Mouse (Mus musculus) liver, embryonic 15.5 days (tissue): ENCODE data around the gene Cmtm5. TPM values are rescaled to one million over a fixed set of nuclear protein-coding genes. Genes with fewer than 3 reads are reported as not detected.
"Not testable (repeated sequence)": the region's sequence is repeated elsewhere in the genome, so short reads cannot be mapped to it uniquely, and the experiment has no call there.

Experiments used
- ATAC-seq: fragments of 200-750 bp; cut with Nextera tagmentation; 2 replicates; pipeline ENCODE4 v1.8.0; 2017; ENCODE audit warnings: moderate number of reproducible peaks, mild to moderate bottlenecking, moderate library complexity; ENCODE audit not compliant: insufficient read depth
- H3K27ac ChIP-seq: fragments of 300-500 bp; sonication (generic); replicated peaks from 2 replicates; pipeline ENCODE4 v1.5.1; 2015; ENCODE audit warnings: mild to moderate bottlenecking, inconsistent platforms
- H3K27me3 ChIP-seq: fragments of 300-500 bp; sonication (generic); 2 replicates; pipeline ENCODE4 v1.6.1; 2015; ENCODE audit warnings: mild to moderate bottlenecking, inconsistent platforms
- H3K36me3 ChIP-seq: fragments of 300-500 bp; sonication (generic); replicated peaks from 2 replicates; pipeline ENCODE4 v1.6.1; 2015; ENCODE audit warnings: moderate library complexity, mild to moderate bottlenecking, inconsistent platforms
- H3K4me1 ChIP-seq: fragments of 300-500 bp; sonication (generic); replicated peaks from 2 replicates; pipeline ENCODE4 v1.6.1; 2015; ENCODE audit warnings: inconsistent platforms
- H3K4me2 ChIP-seq: fragments of 300-500 bp; sonication (generic); 2 replicates; pipeline ENCODE4 v1.6.1; 2015; ENCODE audit warnings: moderate library complexity, mild to moderate bottlenecking, inconsistent platforms
- H3K4me3 ChIP-seq: fragments of 300-500 bp; sonication (generic); replicated peaks from 2 replicates; pipeline ENCODE4 v1.5.1; 2015; ENCODE audit warnings: mild to moderate bottlenecking, inconsistent platforms
- H3K9ac ChIP-seq: fragments of 300-500 bp; sonication (generic); 2 replicates; pipeline ENCODE4 v1.6.1; 2015; ENCODE audit warnings: moderate library complexity, mild to moderate bottlenecking, inconsistent platforms
- H3K9me3 ChIP-seq: fragments of 300-500 bp; sonication (generic); replicated peaks from 2 replicates; pipeline ENCODE4 v1.6.1; 2016; ENCODE audit warnings: inconsistent platforms
- WGBS: fragments of 180-500 bp; shearing (Covaris S2); methylation state at CpG from one replicate; pipeline ENCODE4 v1.1.7; 2015; ENCODE audit warnings: mixed read lengths; ENCODE audit not compliant: insufficient replicate concordance; 5-methylcytosine and 5-hydroxymethylcytosine counted together
- polyA plus RNA-seq: library from polyadenylated mRNA; unstranded; fragments of >200 nt; fragmentation: Nextera tagmentation; extraction: Ambion mirVana; gene quantifications from 2 replicates; pipeline ENCODE4 v1.2.1, GENCODE M21; 2015

Cmtm5 gene
- polyA plus RNA-seq, 1 experiment from 2014 or later: 0.18 TPM

- no peak overlapping the region for H3K27ac ChIP-seq
- no peak overlapping the region for H3K4me2 ChIP-seq
- no peak overlapping the region for H3K4me3 ChIP-seq
- H3K9me3 ChIP-seq: no peaks in the 10 kb centered on the region
- H3K4me1 ChIP-seq: no peaks in the 10 kb centered on the region
- no peaks in the 10 kb centered on the region; the same call in 1 of the 2 replicates for H3K27me3 ChIP-seq
- WGBS: 60% methylated on average over 9 of the region's 9 CpGs
- H3K9ac ChIP-seq: no peak overlapping the region
- no peaks in the 10 kb centered on the region for H3K36me3 ChIP-seq
- no peak for ATAC-seq
Measured at GRCm38 (mm10) chr14:54948781-54949180, 12.7 kb downstream of the Cmtm5 start.

GRCm38 (mm10) chr14:54950493-54950892, 14.4 kb downstream of the Cmtm5 start:
- H3K4me1 ChIP-seq: no peaks in the 10 kb centered on the region
- 49% methylated on average over 12 of the region's 12 CpGs for WGBS
- H3K27me3 ChIP-seq: no peaks in the 10 kb centered on the region; the same call in 1 of the 2 replicates
- H3K36me3 ChIP-seq: no peaks in the 10 kb centered on the region
- H3K4me3 ChIP-seq: no peak overlapping the region
- H3K27ac ChIP-seq: no peak overlapping the region
- H3K9ac ChIP-seq: no peak overlapping the region
- H3K9me3 ChIP-seq: no peaks in the 10 kb centered on the region
- ATAC-seq: no peak
- no peak overlapping the region for H3K4me2 ChIP-seq

- Histone ChIP-seq H3K4me3 (no peak overlapping the region), H3K4me1 (no peaks in the 10 kb centered on the region), H3K27ac (no peak overlapping the region), H3K36me3 (no peaks in the 10 kb centered on the region), H3K4me2 (no peak overlapping the region), H3K9ac (no peak overlapping the region), H3K9me3 (no peaks in the 10 kb centered on the region), H3K27me3 (no peaks in the 10 kb centered on the region; the same call in 1 of the 2 replicates)
- 58% methylated on average over 6 of the region's 6 CpGs for WGBS
- ATAC-seq: no peak
Measured at GRCm38 (mm10) chr14:54951587-54951986, 15.5 kb downstream of the Cmtm5 start.

- Histone ChIP-seq H3K4me2 (no peak overlapping the region), H3K27ac (no peak overlapping the region), H3K4me1 (no peaks in the 10 kb centered on the region), H3K27me3 (no peaks in the 10 kb centered on the region; the same call in 1 of the 2 replicates), H3K4me3 (no peak overlapping the region), H3K9ac (no peak overlapping the region), H3K36me3 (no peaks in the 10 kb centered on the region), H3K9me3 (no peaks in the 10 kb centered on the region)
- no peak for ATAC-seq
- 67% methylated on average over 8 of the region's 8 CpGs for WGBS
Measured at GRCm38 (mm10) chr14:54953664-54954206, 17.7 kb downstream of the Cmtm5 start.

- H3K27me3 ChIP-seq: no peaks in the 10 kb centered on the region; the same call in 1 of the 2 replicates
- H3K4me3 ChIP-seq: no peak overlapping the region
- ATAC-seq: no peak
- no peaks in the 10 kb centered on the region for H3K9me3 ChIP-seq
- WGBS: 57% methylated on average over 3 of the region's 3 CpGs
- H3K27ac ChIP-seq: no peak overlapping the region
- H3K9ac ChIP-seq: no peak overlapping the region
- no peaks in the 10 kb centered on the region for H3K36me3 ChIP-seq
- no peaks in the 10 kb centered on the region for H3K4me1 ChIP-seq
- H3K4me2 ChIP-seq: no peak overlapping the region
Measured at GRCm38 (mm10) chr14:54954474-54954873, 18.4 kb downstream of the Cmtm5 start.

GRCm38 (mm10) chr14:54955481-54955880, 19.4 kb downstream of the Cmtm5 start:
- WGBS: 62% methylated on average over 3 of the region's 3 CpGs

GRCm38 (mm10) chr14:54956533-54956932, 20.5 kb downstream of the Cmtm5 start:
- Histone ChIP-seq H3K27me3 (no peaks in the 10 kb centered on the region; the same call in 1 of the 2 replicates), H3K36me3 (no peaks in the 10 kb centered on the region), H3K9me3 (no peaks in the 10 kb centered on the region), H3K27ac (no peak overlapping the region), H3K4me3 (no peak overlapping the region), H3K4me1 (no peaks in the 10 kb centered on the region), H3K4me2 (no peak overlapping the region), H3K9ac (no peak overlapping the region)
- ATAC-seq: no peak
- 65% methylated on average over 9 of the region's 9 CpGs for WGBS

More at GRCm38 (mm10) chr14:54955481-54955880, 19.4 kb downstream of the Cmtm5 start:
- H3K4me3 ChIP-seq: no peak overlapping the region
- no peaks in the 10 kb centered on the region for H3K36me3 ChIP-seq
- H3K4me2 ChIP-seq: no peak overlapping the region
- no peak overlapping the region for H3K9ac ChIP-seq
- H3K9me3 ChIP-seq: no peaks in the 10 kb centered on the region
- no peaks in the 10 kb centered on the region for H3K4me1 ChIP-seq
- no peak overlapping the region for H3K27ac ChIP-seq
- no peak for ATAC-seq
- no peaks in the 10 kb centered on the region; the same call in 1 of the 2 replicates for H3K27me3 ChIP-seq

- no peak for ATAC-seq
- Histone ChIP-seq H3K36me3 (no peaks in the 10 kb centered on the region), H3K27me3 (no peaks in the 10 kb centered on the region), H3K4me3 (no peak overlapping the region), H3K4me2 (no peak overlapping the region), H3K9ac (no peak overlapping the region), H3K27ac (no peak overlapping the region), H3K4me1 (no peaks in the 10 kb centered on the region), H3K9me3 (no peaks in the 10 kb centered on the region)
- 56% methylated on average over 4 of the region's 4 CpGs for WGBS
Measured at GRCm38 (mm10) chr14:54958503-54958902, 22.4 kb downstream of the Cmtm5 start.

GRCm38 (mm10) chr14:54959197-54959596, 23.1 kb downstream of the Cmtm5 start:
- WGBS: 70% methylated on average over 3 of the region's 3 CpGs
- Histone ChIP-seq H3K4me2 (no peak overlapping the region), H3K9ac (no peak overlapping the region), H3K4me1 (no peaks in the 10 kb centered on the region), H3K9me3 (no peaks in the 10 kb centered on the region), H3K4me3 (no peak overlapping the region), H3K27me3 (no peaks in the 10 kb centered on the region), H3K36me3 (no peaks in the 10 kb centered on the region), H3K27ac (no peak overlapping the region)
- ATAC-seq: no peak

GRCm38 (mm10) chr14:54959853-54960613, 24.0 kb downstream of the Cmtm5 start:
- H3K9me3 ChIP-seq, H3K4me3 ChIP-seq, H3K27me3 ChIP-seq, H3K9ac ChIP-seq, H3K4me2 ChIP-seq, H3K36me3 ChIP-seq, H3K27ac ChIP-seq, H3K4me1 ChIP-seq, ATAC-seq: not testable (repeated sequence)
- 72% methylated on average over 12 of the region's 12 CpGs for whole genome bisulfite sequencing

- Histone ChIP-seq H3K4me2 (no peak overlapping the region), H3K4me3 (no peak overlapping the region)
- WGBS: 35% methylated on average over 10 of the region's 10 CpGs
Measured at GRCm38 (mm10) chr14:54960769-54961168, 24.7 kb downstream of the Cmtm5 start.

More at GRCm38 (mm10) chr14:54960769-54961168, 24.7 kb downstream of the Cmtm5 start:
- Histone ChIP-seq H3K4me1 (no peaks in the 10 kb centered on the region), H3K36me3 (no peaks in the 10 kb centered on the region), H3K27ac (no peak overlapping the region), H3K9me3 (no peaks in the 10 kb centered on the region), H3K27me3 (no peaks in the 10 kb centered on the region), H3K9ac (no peak overlapping the region)
- ATAC-seq: no peak
